Comparison of ENCODE assay signal across 8 mouse cellular contexts in the genomic region with DNA sequence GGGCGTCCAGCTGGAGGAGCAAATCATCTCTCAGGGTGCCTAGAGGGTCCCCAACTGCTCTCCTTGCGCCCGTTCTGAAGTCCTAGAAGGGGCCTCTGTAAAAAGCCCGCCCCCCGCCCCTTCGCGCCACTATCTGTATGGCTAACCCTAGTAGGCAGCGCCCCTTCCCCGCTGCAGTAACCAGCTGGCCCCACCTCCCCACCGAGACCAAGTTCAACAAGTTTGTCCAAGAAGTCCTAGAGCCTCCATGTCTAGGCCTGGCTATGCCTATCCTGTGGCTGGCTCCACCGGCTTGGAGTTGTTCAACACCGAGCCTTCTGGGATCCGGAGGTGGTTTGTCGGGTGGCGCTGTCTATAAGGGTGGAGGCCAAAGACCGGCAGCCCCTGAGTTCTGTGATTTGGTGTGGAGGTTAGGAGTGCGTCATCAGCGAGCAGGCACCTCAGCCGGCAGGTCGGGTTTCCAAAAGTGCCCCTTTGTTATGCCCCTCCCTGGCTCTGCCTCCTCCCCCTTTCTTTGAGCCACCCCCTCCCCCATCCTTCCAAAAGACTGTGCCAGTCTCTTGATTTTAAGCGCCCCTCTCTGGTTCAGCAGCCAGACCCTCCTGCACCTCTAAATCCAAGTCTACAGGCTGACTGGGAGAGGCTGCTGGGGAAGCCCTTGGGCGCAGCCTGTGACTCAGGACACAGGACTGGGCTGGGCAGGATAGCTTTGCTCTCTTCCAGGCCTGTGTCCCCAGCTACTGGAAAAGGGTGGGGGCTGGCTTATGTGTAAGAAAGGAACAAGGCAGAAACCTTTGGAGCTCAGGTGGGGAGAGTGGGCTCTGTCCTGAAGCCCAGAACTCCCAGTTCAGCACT. TPM values are rescaled to one million over a fixed set of nuclear protein-coding genes. Genes with fewer than 3 reads are reported as not detected.
DNase-seq lines count a peak whose midpoint lies in the region; ATAC-seq and TF ChIP-seq lines count a peak whose summit lies in the region.

No protein-coding gene starts in this region.

- no peak overlapping the region for H3K27ac ChIP-seq in CH12.LX (ENCODE audit: insufficient read depth, low read depth)
- peak overlapping the region; percentile 53 for H3K27ac ChIP-seq in heart, embryonic 12.5 days (ENCODE audit: poor library complexity, severe bottlenecking)
- H3K27ac ChIP-seq in kidney, postnatal 0 days = peak overlapping the region; percentile 86
- no peak overlapping the region; the same call in 1 of the 2 replicates for H3K27ac ChIP-seq in midbrain, embryonic 11.5 days (ENCODE audit: low read depth, low read length)

- peak overlapping the region; percentile 39 to 69 (median 60) for H3K4me3 ChIP-seq in CH12.LX (replicated peaks in 1 of 3; ENCODE audit: low read depth in 2 of 3, low read length in 2 of 3, poor library complexity in 1 of 3)
- peak overlapping the region; percentile 79 for H3K4me3 ChIP-seq in heart, embryonic 12.5 days
- peak overlapping the region; percentile 71 for H3K4me3 ChIP-seq in kidney, postnatal 0 days (replicated peaks; ENCODE audit: low read depth, low read length)
- peak overlapping the region; percentile 62 for H3K4me3 ChIP-seq in midbrain, embryonic 11.5 days (ENCODE audit: low read depth, low read length)

- peak; percentile 9; the same call in 1 of the 2 replicates for TF ChIP-seq POLR2A in CH12.LX (IDR thresholded peaks at IDR 0.05; ENCODE audit: low read depth, low read length)

- TF ChIP-seq EP300 in CH12.LX (IDR thresholded peaks at IDR 0.05; ENCODE audit: low read length) = no peak

- peaks cover 2 to 11% of the 10 kb centered on the region in 2 experiments for H3K4me1 ChIP-seq in CH12.LX (ENCODE audit: control insufficient read depth in 1 of 2, insufficient read depth in 2 of 2)
- H3K4me1 ChIP-seq in heart, embryonic 12.5 days (replicated peaks) = peaks cover 44% of the 10 kb centered on the region
- H3K4me1 ChIP-seq in kidney, postnatal 0 days (replicated peaks; ENCODE audit: insufficient read depth, low read length) = peaks cover 11% of the 10 kb centered on the region
- peaks cover 26% of the 10 kb centered on the region for H3K4me1 ChIP-seq in midbrain, embryonic 11.5 days (ENCODE audit: control insufficient read depth, insufficient read depth, low read length)

- peak overlapping the region; percentile 60 for H3K9ac ChIP-seq in CH12.LX (ENCODE audit: insufficient read depth, low read depth)
- H3K9ac ChIP-seq in heart, embryonic 12.5 days = peak overlapping the region; percentile 76
- peak overlapping the region; percentile 72 for H3K9ac ChIP-seq in kidney, postnatal 0 days (ENCODE audit: low read depth, low read length)
- peak overlapping the region; percentile 74 for H3K9ac ChIP-seq in midbrain, embryonic 11.5 days (ENCODE audit: low read length)

- ATAC-seq in cerebellum, adult (ENCODE audit: insufficient number of reproducible peaks, low FRiP score, low TSS enrichment) = peak; percentile 18; the same call in 1 of the 2 replicates
- peak; percentile 49; the same call in 1 of the 2 replicates for ATAC-seq in heart, embryonic 12.5 days (ENCODE audit: insufficient number of reproducible peaks, low FRiP score)
- ATAC-seq in kidney, postnatal 0 days (replicated peaks; ENCODE audit: low FRiP score, low read depth) = peak; percentile 71
- ATAC-seq in midbrain, embryonic 11.5 days (ENCODE audit: low FRiP score) = peak; percentile 80
- no peak for ATAC-seq in megakaryocyte-erythroid progenitor cell, adult 5-6 weeks (replicated peaks; ENCODE audit: low FRiP score, low TSS enrichment, poor library complexity, severe bottlenecking)

- H3K9me3 ChIP-seq in CH12.LX (replicated peaks; ENCODE audit: low read length) = no peaks in the 10 kb centered on the region
- H3K9me3 ChIP-seq in heart, embryonic 12.5 days (replicated peaks) = no peaks in the 10 kb centered on the region
- H3K9me3 ChIP-seq in kidney, postnatal 0 days (replicated peaks; ENCODE audit: low read length) = no peaks in the 10 kb centered on the region
- H3K9me3 ChIP-seq in midbrain, embryonic 11.5 days (ENCODE audit: control insufficient read depth, low read length) = no peaks in the 10 kb centered on the region

- peaks cover 6% of the 10 kb centered on the region for H3K27me3 ChIP-seq in CH12.LX (replicated peaks)
- H3K27me3 ChIP-seq in heart, embryonic 12.5 days (replicated peaks) = peaks cover 31% of the 10 kb centered on the region
- no peaks in the 10 kb centered on the region for H3K27me3 ChIP-seq in kidney, postnatal 0 days (ENCODE audit: insufficient read depth, low read length)
- H3K27me3 ChIP-seq in midbrain, embryonic 11.5 days (ENCODE audit: control insufficient read depth, insufficient read depth, low read length) = peaks cover 6% of the 10 kb centered on the region; the same call in 1 of the 2 replicates

- DNase-seq in cerebellum, adult 11 months = no peak
- DNase-seq in CH12.LX (ENCODE audit: extremely low read depth) = no peak
- peak; percentile 65 to 66 for DNase-seq in cerebellum, postnatal 25 days
- DNase-seq in kidney, postnatal 0 days (ENCODE audit: low spot score) = peak; percentile 84
- peak; percentile 95 for DNase-seq in midbrain, embryonic 11.5 days (ENCODE audit: low spot score, missing footprints)

- no peaks in the 10 kb centered on the region for H3K36me3 ChIP-seq in CH12.LX (replicated peaks in 1 of 2; ENCODE audit: control insufficient read depth in 1 of 2, insufficient read depth in 1 of 2, low read length in 1 of 2)
- H3K36me3 ChIP-seq in heart, embryonic 12.5 days = peaks cover 13% of the 10 kb centered on the region
- 0 out of 2 replicates have a peak, but pooled peaks cover 10% of the 10 kb centered on the region for H3K36me3 ChIP-seq in kidney, postnatal 0 days (ENCODE audit: insufficient read depth, low read length)
- no peaks in the 10 kb centered on the region for H3K36me3 ChIP-seq in midbrain, embryonic 11.5 days (ENCODE audit: control insufficient read depth, insufficient read depth, low read length)

- no peak for TF ChIP-seq RAD21 in CH12.LX (IDR thresholded peaks at IDR 0.05; ENCODE audit: low read depth, low read length)

- H3K79me2 ChIP-seq in CH12.LX (replicated peaks; ENCODE audit: control insufficient read depth, extremely low read depth, insufficient read depth, poor library complexity, severe bottlenecking) = no peaks in the 10 kb centered on the region

- WGBS in heart, embryonic 12.5 days = 3% methylated on average over 22 of the region's 22 CpGs
- WGBS in kidney, postnatal 0 days = 2% methylated on average over 22 of the region's 22 CpGs
- under 1% methylated on average over 22 of the region's 22 CpGs for WGBS in midbrain, embryonic 11.5 days

- in situ Hi-C loops in CH12.LX (cut with MboI; ENCODE audit: low pct_ligation_motif_present, low pct_unique_long_range_greater_than_20kb, low sequenced_read_pairs) = no loop called here

- no peak for TF ChIP-seq CTCF in CH12.LX (conservative IDR thresholded peaks at IDR 0.05 in 1 of 2, IDR thresholded peaks at IDR 0.05 in 1 of 2; ENCODE audit: low read depth in 2 of 2, low read length in 2 of 2)
- TF ChIP-seq CTCF in kidney, postnatal 0 days (IDR thresholded peaks at IDR 0.05; ENCODE audit: low read depth) = no peak

- H3K4me2 ChIP-seq in CH12.LX (ENCODE audit: insufficient read depth, low read depth, poor library complexity, severe bottlenecking) = peak overlapping the region; percentile 74
- peak overlapping the region; percentile 80 for H3K4me2 ChIP-seq in heart, embryonic 12.5 days
- H3K4me2 ChIP-seq in kidney, postnatal 0 days (ENCODE audit: low read length) = peak overlapping the region; percentile 93
- peak overlapping the region; percentile 91 for H3K4me2 ChIP-seq in midbrain, embryonic 11.5 days

- dilution Hi-C loops in CH12.LX (cut with MboI; ENCODE audit: extremely low pct_ligation_motif_present, extremely low pct_unique_long_range_greater_than_20kb, low sequenced_read_pairs) = no loop called here

RNA-seq across cellular contexts. Expression of gene Pacsin3, which starts 1.6 kb away (rescaled TPM):
- total RNA-seq in CH12.LX (2012; rRNA removed) (5.3 and 9.1 TPM in 2 replicates), CH12.LX (2014; rRNA removed) (1.2 and 1.5 TPM in 2 replicates)
- 1.4 and 3.1 TPM in 2 replicates for polyA plus RNA-seq in CH12.LX (2012; ENCODE audit: insufficient read length, low read depth)
- 30.4 and 31.9 TPM in 2 replicates for polyA plus RNA-seq in heart, embryonic 12.5 days (2016; fragmentation: Nextera tagmentation; extraction: Ambion mirVana)
- polyA plus RNA-seq in kidney, postnatal 0 days (2015; fragmentation: Nextera tagmentation; extraction: Ambion mirVana) = 32.7 and 36.8 TPM in 2 replicates
- polyA plus RNA-seq in midbrain, embryonic 11.5 days (2014; fragmentation: Nextera tagmentation; extraction: Ambion mirVana) = 20.9 and 24.3 TPM in 2 replicates
- total RNA-seq in megakaryocyte-erythroid progenitor cell, adult 5-6 weeks (2014; fragmentation: Nextera tagmentation) = 0.25 TPM in 1 of 2 replicates, not detected in the other
- not detected in 2 replicates for total RNA-seq in megakaryocyte-erythroid progenitor cell, adult 5-6 weeks (2017)

RNA-seq across cellular contexts. Expression of gene Arfgap2, which starts 7.4 kb away (rescaled TPM):
- total RNA-seq in CH12.LX (2012; rRNA removed) (57.0 and 71.6 TPM in 2 replicates), CH12.LX (2014; rRNA removed) (48.3 and 55.1 TPM in 2 replicates)
- 77.6 and 80.0 TPM in 2 replicates for polyA plus RNA-seq in CH12.LX (2012; ENCODE audit: insufficient read length, low read depth)
- polyA plus RNA-seq in heart, embryonic 12.5 days (2016; fragmentation: Nextera tagmentation; extraction: Ambion mirVana) = 73.9 and 74.2 TPM in 2 replicates
- polyA plus RNA-seq in kidney, postnatal 0 days (2015; fragmentation: Nextera tagmentation; extraction: Ambion mirVana) = 66.6 and 73.9 TPM in 2 replicates
- polyA plus RNA-seq in midbrain, embryonic 11.5 days (2014; fragmentation: Nextera tagmentation; extraction: Ambion mirVana) = 85.7 and 86.6 TPM in 2 replicates
- total RNA-seq in megakaryocyte-erythroid progenitor cell, adult 5-6 weeks (2014; fragmentation: Nextera tagmentation) = 49.6 and 63.7 TPM in 2 replicates
- 30.9 and 37.1 TPM in 2 replicates for total RNA-seq in megakaryocyte-erythroid progenitor cell, adult 5-6 weeks (2017)

RNA-seq across cellular contexts. Expression of gene Ddb2, which starts 20.6 kb away (rescaled TPM):
- total RNA-seq in CH12.LX (2012; rRNA removed) (11.0 and 13.9 TPM in 2 replicates), CH12.LX (2014; rRNA removed) (20.2 and 23.4 TPM in 2 replicates)
- polyA plus RNA-seq in CH12.LX (2012; ENCODE audit: insufficient read length, low read depth) = 14.1 and 15.2 TPM in 2 replicates
- 7.5 and 7.7 TPM in 2 replicates for polyA plus RNA-seq in heart, embryonic 12.5 days (2016; fragmentation: Nextera tagmentation; extraction: Ambion mirVana)
- 13.6 and 15.5 TPM in 2 replicates for polyA plus RNA-seq in kidney, postnatal 0 days (2015; fragmentation: Nextera tagmentation; extraction: Ambion mirVana)
- 7.9 and 8.2 TPM in 2 replicates for polyA plus RNA-seq in midbrain, embryonic 11.5 days (2014; fragmentation: Nextera tagmentation; extraction: Ambion mirVana)
- 16.9 and 32.3 TPM in 2 replicates for total RNA-seq in megakaryocyte-erythroid progenitor cell, adult 5-6 weeks (2014; fragmentation: Nextera tagmentation)
- 7.8 and 10.3 TPM in 2 replicates for total RNA-seq in megakaryocyte-erythroid progenitor cell, adult 5-6 weeks (2017)

RNA-seq across cellular contexts. Expression of gene Acp2, which starts 54.7 kb away (rescaled TPM):
- total RNA-seq in CH12.LX (2012; rRNA removed) = 3.1 and 4.2 TPM in 2 replicates
- total RNA-seq in CH12.LX (2014; rRNA removed) = 2.4 and 2.9 TPM in 2 replicates
- 3.1 TPM in 2 replicates for polyA plus RNA-seq in CH12.LX (2012; ENCODE audit: insufficient read length, low read depth)
- 18.2 and 22.3 TPM in 2 replicates for polyA plus RNA-seq in heart, embryonic 12.5 days (2016; fragmentation: Nextera tagmentation; extraction: Ambion mirVana)
- polyA plus RNA-seq in kidney, postnatal 0 days (2015; fragmentation: Nextera tagmentation; extraction: Ambion mirVana) = 22.4 and 22.5 TPM in 2 replicates
- 34.6 and 38.8 TPM in 2 replicates for polyA plus RNA-seq in midbrain, embryonic 11.5 days (2014; fragmentation: Nextera tagmentation; extraction: Ambion mirVana)
- 10.9 and 11.4 TPM in 2 replicates for total RNA-seq in megakaryocyte-erythroid progenitor cell, adult 5-6 weeks (2014; fragmentation: Nextera tagmentation)
- 8.8 and 21.9 TPM in 2 replicates for total RNA-seq in megakaryocyte-erythroid progenitor cell, adult 5-6 weeks (2017)

RNA-seq across cellular contexts. Expression of gene Nr1h3, which starts 54.7 kb away (rescaled TPM):
- 0.50 and 0.93 TPM in 2 replicates for total RNA-seq in CH12.LX (2012; rRNA removed)
- 0.17 and 0.59 TPM in 2 replicates for total RNA-seq in CH12.LX (2014; rRNA removed)
- 0.19 TPM in 1 of 2 replicates, not detected in the other for polyA plus RNA-seq in CH12.LX (2012; ENCODE audit: insufficient read length, low read depth)
- 1.2 and 2.5 TPM in 2 replicates for polyA plus RNA-seq in heart, embryonic 12.5 days (2016; fragmentation: Nextera tagmentation; extraction: Ambion mirVana)
- polyA plus RNA-seq in kidney, postnatal 0 days (2015; fragmentation: Nextera tagmentation; extraction: Ambion mirVana) = 4.1 and 4.4 TPM in 2 replicates
- polyA plus RNA-seq in midbrain, embryonic 11.5 days (2014; fragmentation: Nextera tagmentation; extraction: Ambion mirVana) = 1.7 and 1.9 TPM in 2 replicates
- total RNA-seq in megakaryocyte-erythroid progenitor cell, adult 5-6 weeks (2014; fragmentation: Nextera tagmentation) = 1.5 TPM in 1 of 2 replicates, not detected in the other
- not detected in 2 replicates for total RNA-seq in megakaryocyte-erythroid progenitor cell, adult 5-6 weeks (2017)

Comparison
In these comparisons a context has a peak if more than half of its experiments do, and no peak if none do; other contexts are left out.
1. DNase-seq: peak in cerebellum, postnatal 25 days (2 of 2), kidney, postnatal 0 days (single experiment) and midbrain, embryonic 11.5 days (single experiment); none in cerebellum, adult 11 months (single experiment) and CH12.LX (single experiment).
2. H3K27ac ChIP-seq: peak in heart, embryonic 12.5 days (single experiment) and kidney, postnatal 0 days (single experiment); none in CH12.LX (single experiment) and midbrain, embryonic 11.5 days (single experiment).
3. Peak in every context shown above with its lines, with median percentiles within 50 percentile points of each other: H3K4me2 ChIP-seq, H3K4me3 ChIP-seq and H3K9ac ChIP-seq.